Comparison of ENCODE assay signal across 18 mouse cellular contexts in genomic region chr15:30875523-30875922, GRCm38 (mm10).
DNase-seq lines count a peak whose midpoint lies in the region; ATAC-seq lines count a peak whose summit lies in the region.
"Had no signal": no experiment of that assay in that cellular context is flagged by ENCODE, and none has a peak within 500 bp of the region (broad histone marks: within the 10 kb centered on the region; RNA-seq: fewer than 3 reads in every experiment).

No protein-coding gene starts in this region.

- no peak overlapping the region for H3K9ac ChIP-seq in heart, embryonic 11.5 days (ENCODE audit: low read depth, low read length)
- H3K9ac ChIP-seq: embryonic facial prominence, embryonic 12.5 days; forebrain, embryonic 13.5 days; forebrain, embryonic 15.5 days; forebrain, postnatal 0 days had no signal

- H3K4me3 ChIP-seq in heart, embryonic 11.5 days (ENCODE audit: low read depth, low read length), result no peak overlapping the region
- H3K4me3 ChIP-seq in hindbrain, embryonic 10.5 days, result no peak overlapping the region
- H3K4me3 ChIP-seq: embryonic facial prominence, embryonic 10.5 days; embryonic facial prominence, embryonic 12.5 days; forebrain, embryonic 13.5 days; forebrain, embryonic 15.5 days had no signal

- no peaks in the 10 kb centered on the region for H3K36me3 ChIP-seq in heart, embryonic 11.5 days (ENCODE audit: control insufficient read depth, insufficient read depth, low read length)
- no peaks in the 10 kb centered on the region for H3K36me3 ChIP-seq in hindbrain, embryonic 10.5 days
- H3K36me3 ChIP-seq: embryonic facial prominence, embryonic 10.5 days; embryonic facial prominence, embryonic 12.5 days; forebrain, embryonic 15.5 days had no signal

- no peak overlapping the region for H3K27ac ChIP-seq in heart, embryonic 11.5 days (ENCODE audit: low read depth, low read length)
- H3K27ac ChIP-seq in hindbrain, embryonic 10.5 days, result no peak overlapping the region
- H3K27ac ChIP-seq: embryonic facial prominence, embryonic 10.5 days; embryonic facial prominence, embryonic 12.5 days; forebrain, embryonic 13.5 days; forebrain, embryonic 15.5 days had no signal

- no peak overlapping the region for H3K4me2 ChIP-seq in heart, embryonic 11.5 days
- H3K4me2 ChIP-seq: embryonic facial prominence, embryonic 12.5 days; forebrain, embryonic 13.5 days; forebrain, embryonic 15.5 days had no signal

- DNase-seq in heart, adult 11 months, result peak; percentile 36
- DNase-seq in right cerebral cortex, adult 18-20 months, result peak; percentile 29
- no peak for DNase-seq in right cerebral cortex, postnatal 36 days (ENCODE audit: low spot score in 2 of 2)
- DNase-seq in hindbrain, embryonic 10.5 days (ENCODE audit: low spot score), result no peak
- DNase-seq: adrenal gland, adult 2 months; adrenal gland, postnatal 10 days; adrenal gland, postnatal 25 days; cerebellum, adult 11-12 months; cerebellum, adult 2 months; cerebellum, adult 9-10 months; cerebellum, postnatal 10 days; cerebellum, postnatal 25 days; forebrain, postnatal 0 days had no signal

- no peaks in the 10 kb centered on the region for H3K4me1 ChIP-seq in heart, embryonic 11.5 days (ENCODE audit: control insufficient read depth, insufficient read depth, low read length)
- no peaks in the 10 kb centered on the region for H3K4me1 ChIP-seq in hindbrain, embryonic 10.5 days (replicated peaks)
- H3K4me1 ChIP-seq: embryonic facial prominence, embryonic 10.5 days; embryonic facial prominence, embryonic 12.5 days; forebrain, embryonic 13.5 days; forebrain, embryonic 15.5 days had no signal

- ATAC-seq in heart, embryonic 11.5 days (replicated peaks; ENCODE audit: insufficient number of reproducible peaks, low FRiP score, low TSS enrichment), result no peak
- ATAC-seq: forebrain, embryonic 13.5 days; forebrain, embryonic 15.5 days; forebrain, postnatal 0 days had no signal

- 54% methylated on average over 1 of the region's 1 CpGs for WGBS in heart, embryonic 11.5 days (ENCODE audit: insufficient replicate concordance)
- 71% methylated on average over 1 of the region's 1 CpGs for WGBS in hindbrain, embryonic 10.5 days

- H3K27me3 ChIP-seq in heart, embryonic 11.5 days (ENCODE audit: control insufficient read depth, insufficient read depth, low read length), result no peaks in the 10 kb centered on the region
- no peaks in the 10 kb centered on the region for H3K27me3 ChIP-seq in hindbrain, embryonic 10.5 days (ENCODE audit: insufficient read depth, poor library complexity, severe bottlenecking)
- H3K27me3 ChIP-seq: embryonic facial prominence, embryonic 12.5 days; forebrain, embryonic 13.5 days; forebrain, embryonic 15.5 days had no signal

- no peaks in the 10 kb centered on the region for H3K9me3 ChIP-seq in heart, embryonic 11.5 days (replicated peaks; ENCODE audit: control insufficient read depth, low read length)
- no peaks in the 10 kb centered on the region for H3K9me3 ChIP-seq in hindbrain, embryonic 10.5 days
- H3K9me3 ChIP-seq: embryonic facial prominence, embryonic 10.5 days; embryonic facial prominence, embryonic 12.5 days; forebrain, embryonic 13.5 days; forebrain, embryonic 15.5 days had no signal

Comparison
In these comparisons a context has a peak if more than half of its experiments do, and no peak if none do; other contexts are left out.
1. DNase-seq: peak in heart, adult 11 months (single experiment) and right cerebral cortex, adult 18-20 months (single experiment); none in right cerebral cortex, postnatal 36 days (0 of 2) and hindbrain, embryonic 10.5 days (single experiment).